Mouse (Mus musculus) C2C12 (cell line): Measurements from ENCODE around the gene Gm10309.

Source experiments
- CEBPB ChIP-seq: IDR thresholded peaks from one replicate; pipeline ENCODE4 v1.6.1; 2011; ENCODE audit warnings: low read depth, mild to moderate bottlenecking, control low read depth, moderate library complexity
- CTCF ChIP-seq: IDR thresholded peaks from one replicate; pipeline ENCODE4 v1.5.1; 2011; ENCODE audit not compliant: control insufficient read depth, insufficient read depth, insufficient read length
- FOSL1 ChIP-seq: IDR thresholded peaks from one replicate; pipeline ENCODE4 v1.8.0; 2011; ENCODE audit warnings: mild to moderate bottlenecking, low read length; ENCODE audit not compliant: poor library complexity, insufficient read depth, severe bottlenecking
- MAX ChIP-seq: IDR thresholded peaks from one replicate; pipeline ENCODE4 v1.6.1; 2011; ENCODE audit warnings: mild to moderate bottlenecking, control low read depth
- MYOD1 ChIP-seq: IDR thresholded peaks from one replicate; pipeline ENCODE4 v1.6.1; 2011; ENCODE audit warnings: low read depth; ENCODE audit not compliant: control insufficient read depth, insufficient read length
- USF1 ChIP-seq: IDR thresholded peaks from one replicate; pipeline ENCODE4 v1.6.1; 2011; ENCODE audit warnings: low read depth, mild to moderate bottlenecking, control low read depth, moderate library complexity

GRCm38 (mm10) chr17:86496123-86496771 lies 8.8 kb downstream of the Gm10309 start:
- TF ChIP-seq CTCF (no peak), MAX (no peak), USF1 (no peak), MYOD1 (no peak), CEBPB (no peak), FOSL1 (no peak)
